Mouse (Mus musculus): ENCODE measurements around the gene Psmb6. TPM values are rescaled to one million over a fixed set of nuclear protein-coding genes. Genes with fewer than 3 reads are reported as not detected.
"Not testable (repeated sequence)": the region's sequence is repeated elsewhere in the genome, so short reads cannot be mapped to it uniquely, and the experiment has no call there.

Psmb6 gene
- total RNA-seq, 1 experiment: 612 TPM

DNA sequence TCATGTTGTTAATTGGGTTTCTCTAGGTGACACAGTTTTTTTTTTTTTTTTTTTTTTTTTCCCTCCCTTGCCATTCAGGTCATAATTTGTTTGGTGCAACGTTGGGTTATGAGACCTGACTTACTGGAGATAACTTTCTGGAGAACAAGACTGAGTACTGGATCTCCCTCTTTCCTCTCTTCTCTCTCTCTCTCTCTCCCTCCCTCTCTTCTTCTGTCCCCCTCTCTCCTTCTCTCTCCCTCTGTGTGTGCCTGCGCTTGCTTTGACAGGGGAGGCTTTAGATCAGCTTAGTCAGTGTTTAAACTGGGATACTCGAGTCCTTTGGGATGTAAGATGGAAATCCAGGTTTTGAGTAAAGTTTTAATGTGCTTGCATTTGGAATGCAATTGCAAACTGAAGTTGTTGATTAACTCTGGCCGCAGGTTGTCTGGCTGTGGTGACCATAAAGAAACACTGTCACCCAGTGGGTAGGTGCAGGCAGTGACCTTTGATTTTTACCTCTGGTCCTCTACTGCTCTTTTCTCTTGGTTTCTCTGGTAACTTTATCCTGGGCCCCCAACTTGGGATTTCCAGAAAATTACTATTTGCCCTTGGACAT, 39.2 kb downstream of the Psmb6 start:
- Histone ChIP-seq H3K27ac (ENCODE audit: insufficient read depth, low read depth, low read length, poor library complexity, severe bottlenecking) (no peak overlapping the region), H3K9me3 (ENCODE audit: control insufficient read depth, insufficient read depth, low read depth, low read length) (no peaks in the 10 kb centered on the region), H3K36me3 (ENCODE audit: control insufficient read depth, insufficient read depth, low read length, poor library complexity, severe bottlenecking) (no peaks in the 10 kb centered on the region), H3K4me3 (ENCODE audit: insufficient read depth in 1 of 2, low read depth in 1 of 2, low read length in 2 of 2, poor library complexity in 1 of 2, severe bottlenecking in 1 of 2) (peak overlapping the region; percentile 79 to 85; a peak in 2 of 4 replicates), H3K4me1 (ENCODE audit: control insufficient read depth in 2 of 2, insufficient read depth in 2 of 2, low read length in 2 of 2, poor library complexity in 1 of 2) (peaks cover 0 to under 1% of the 10 kb centered on the region in 2 experiments; a peak in 2 of 4 replicates), H3K9ac (ENCODE audit: insufficient read depth, low read depth, low read length, poor library complexity, severe bottlenecking) (no peak overlapping the region; the same call in 1 of the 2 replicates)
- DNase-seq (ENCODE audit: low read depth, low spot score): no peak
- TF ChIP-seq ZNF384 (IDR thresholded peaks at IDR 0.05; ENCODE audit: low read depth, low read length) (no peak), ZC3H11A (IDR thresholded peaks at IDR 0.05; ENCODE audit: borderline replicate concordance, low read depth, low read length) (no peak), CHD2 (IDR thresholded peaks at IDR 0.05; ENCODE audit: low read depth, low read length) (no peak), HCFC1 (IDR thresholded peaks at IDR 0.05; ENCODE audit: borderline replicate concordance, insufficient read depth, low read length) (no peak), MAFK (IDR thresholded peaks at IDR 0.05; ENCODE audit: insufficient read depth, low read depth, low read length) (no peak)
- in situ Hi-C loops (cut with MboI; ENCODE audit: low sequenced_read_pairs in 2 of 2, unreplicated experiment in 2 of 2): no loop called here

DNA sequence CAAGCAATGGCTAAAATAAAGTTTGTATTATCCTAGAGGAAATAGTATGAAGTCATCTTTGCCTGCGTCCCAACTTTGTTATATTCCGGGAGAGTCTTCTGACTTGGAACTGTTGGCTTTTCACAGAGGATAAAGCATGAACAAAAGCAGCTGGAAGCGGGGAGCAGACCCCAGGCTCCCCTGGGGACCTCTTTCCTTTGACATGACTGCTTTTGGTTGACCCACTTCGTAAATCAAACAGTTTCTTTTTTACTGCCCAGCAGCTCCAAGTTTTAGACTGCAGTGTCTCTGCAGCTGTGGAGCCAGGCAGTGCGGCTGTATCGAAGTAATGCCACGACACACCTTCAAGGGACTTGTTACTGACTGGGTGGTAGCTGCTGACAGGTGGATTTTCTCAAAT, 41.4 kb downstream of the Psmb6 start:
- H3K36me3 ChIP-seq (ENCODE audit: control insufficient read depth, insufficient read depth, low read length, poor library complexity, severe bottlenecking): no peaks in the 10 kb centered on the region
- TF ChIP-seq ZC3H11A (IDR thresholded peaks at IDR 0.05; ENCODE audit: borderline replicate concordance, low read depth, low read length) (no peak), CHD2 (IDR thresholded peaks at IDR 0.05; ENCODE audit: low read depth, low read length) (no peak), HCFC1 (IDR thresholded peaks at IDR 0.05; ENCODE audit: borderline replicate concordance, insufficient read depth, low read length) (no peak), ZNF384 (IDR thresholded peaks at IDR 0.05; ENCODE audit: low read depth, low read length) (no peak), MAFK (IDR thresholded peaks at IDR 0.05; ENCODE audit: insufficient read depth, low read depth, low read length) (no peak)
- in situ Hi-C loops (cut with MboI; ENCODE audit: low sequenced_read_pairs in 2 of 2, unreplicated experiment in 2 of 2): no loop called here
- peaks cover 0 to 4% of the 10 kb centered on the region in 2 experiments; a peak in 2 of 4 replicates for H3K4me1 ChIP-seq (ENCODE audit: control insufficient read depth in 2 of 2, insufficient read depth in 2 of 2, low read length in 2 of 2, poor library complexity in 1 of 2)
- DNase-seq (ENCODE audit: low read depth, low spot score): no peak
- no peaks in the 10 kb centered on the region for H3K9me3 ChIP-seq (ENCODE audit: control insufficient read depth, insufficient read depth, low read depth, low read length)
- H3K27ac ChIP-seq (ENCODE audit: insufficient read depth, low read depth, low read length, poor library complexity, severe bottlenecking): no peak overlapping the region
- H3K4me3 ChIP-seq (ENCODE audit: insufficient read depth in 1 of 2, low read depth in 1 of 2, low read length in 2 of 2, poor library complexity in 1 of 2, severe bottlenecking in 1 of 2): no peak overlapping the region
- H3K9ac ChIP-seq (ENCODE audit: insufficient read depth, low read depth, low read length, poor library complexity, severe bottlenecking): no peak overlapping the region

DNA sequence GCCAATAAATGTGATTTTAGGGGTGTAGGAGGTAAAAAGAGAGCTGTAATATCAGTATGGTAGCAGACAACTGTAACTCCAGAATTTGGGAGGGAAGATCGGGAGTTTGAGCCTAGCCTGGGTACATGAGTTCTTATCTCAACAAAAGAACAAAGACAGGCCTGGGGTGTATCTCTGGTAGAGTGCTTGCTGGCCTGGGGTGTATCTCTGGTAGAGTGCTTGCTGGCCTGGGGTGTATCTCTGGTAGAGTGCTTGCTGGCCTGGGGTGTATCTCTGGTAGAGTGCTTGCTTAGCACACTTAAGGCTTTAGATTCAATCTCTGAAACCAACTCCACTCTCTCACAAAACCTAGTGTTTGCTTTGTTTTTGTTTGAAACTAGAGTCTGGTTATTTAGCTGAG, 45.4 kb downstream of the Psmb6 start:
- DNase-seq (ENCODE audit: low read depth, low spot score); H3K36me3 ChIP-seq (ENCODE audit: control insufficient read depth, insufficient read depth, low read length, poor library complexity, severe bottlenecking); H3K9ac ChIP-seq (ENCODE audit: insufficient read depth, low read depth, low read length, poor library complexity, severe bottlenecking); H3K27ac ChIP-seq (ENCODE audit: insufficient read depth, low read depth, low read length, poor library complexity, severe bottlenecking); in situ Hi-C loops (cut with MboI; ENCODE audit: low sequenced_read_pairs in 2 of 2, unreplicated experiment in 2 of 2); H3K9me3 ChIP-seq (ENCODE audit: control insufficient read depth, insufficient read depth, low read depth, low read length); H3K4me3 ChIP-seq (ENCODE audit: insufficient read depth in 1 of 2, low read depth in 1 of 2, low read length in 2 of 2, poor library complexity in 1 of 2, severe bottlenecking in 1 of 2): not testable (repeated sequence)
- H3K4me1 ChIP-seq (ENCODE audit: control insufficient read depth in 2 of 2, insufficient read depth in 2 of 2, low read length in 2 of 2, poor library complexity in 1 of 2): peaks cover 2 to 12% of the 10 kb centered on the region in 2 experiments; a peak in 2 of 4 replicates

DNA sequence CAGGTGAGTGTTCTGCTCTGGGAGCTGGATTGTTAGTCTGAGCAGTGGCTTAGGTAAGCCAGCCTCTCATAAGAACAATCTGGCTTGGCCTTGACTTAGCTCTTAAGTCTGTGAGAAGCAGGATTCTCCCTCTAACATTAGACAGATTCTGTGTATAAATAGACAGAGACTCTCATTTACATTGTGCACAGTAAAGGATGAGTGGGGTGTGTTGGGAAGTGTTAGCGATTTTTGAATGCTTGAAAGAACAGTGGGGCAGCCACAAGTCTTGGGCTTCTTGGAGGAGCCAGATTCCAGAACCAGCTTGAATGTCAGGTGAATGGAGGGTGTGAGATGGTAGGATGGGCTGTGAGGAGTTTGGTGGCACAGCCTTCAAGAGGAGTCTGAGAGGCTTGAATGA, 46.5 kb downstream of the Psmb6 start:
- in situ Hi-C loops (cut with MboI; ENCODE audit: low sequenced_read_pairs in 2 of 2, unreplicated experiment in 2 of 2): no loop called here
- Histone ChIP-seq H3K9ac (ENCODE audit: insufficient read depth, low read depth, low read length, poor library complexity, severe bottlenecking) (no peak overlapping the region), H3K27ac (ENCODE audit: insufficient read depth, low read depth, low read length, poor library complexity, severe bottlenecking) (no peak overlapping the region), H3K4me1 (ENCODE audit: control insufficient read depth in 2 of 2, insufficient read depth in 2 of 2, low read length in 2 of 2, poor library complexity in 1 of 2) (peaks cover 3 to 16% of the 10 kb centered on the region in 2 experiments; a peak in 3 of 4 replicates), H3K36me3 (ENCODE audit: control insufficient read depth, insufficient read depth, low read length, poor library complexity, severe bottlenecking) (no peaks in the 10 kb centered on the region), H3K4me3 (ENCODE audit: insufficient read depth in 1 of 2, low read depth in 1 of 2, low read length in 2 of 2, poor library complexity in 1 of 2, severe bottlenecking in 1 of 2) (no peak overlapping the region), H3K9me3 (ENCODE audit: control insufficient read depth, insufficient read depth, low read depth, low read length) (no peaks in the 10 kb centered on the region)
- no peak for DNase-seq (ENCODE audit: low read depth, low spot score)
- TF ChIP-seq CHD2 (IDR thresholded peaks at IDR 0.05; ENCODE audit: low read depth, low read length) (no peak), HCFC1 (IDR thresholded peaks at IDR 0.05; ENCODE audit: borderline replicate concordance, insufficient read depth, low read length) (no peak), ZNF384 (IDR thresholded peaks at IDR 0.05; ENCODE audit: low read depth, low read length) (no peak), MAFK (IDR thresholded peaks at IDR 0.05; ENCODE audit: insufficient read depth, low read depth, low read length) (no peak), ZC3H11A (IDR thresholded peaks at IDR 0.05; ENCODE audit: borderline replicate concordance, low read depth, low read length) (no peak)

Data from ES-E14 (cell line).